Mouse (Mus musculus): ENCODE measurements at regions not wholly inside any gene's neighbourhood (a gene's known extent, or its start where the extent isn't known, plus 50 kb on each side); places are given as distances from the start of the nearest gene placed in this dataset.
A peak's percentile ranks its signal among the peaks of the same experiment; 100 is the strongest.

GRCm38 (mm10) chr3:14381421-14381992 lies 99.0 kb upstream of the Slc7a12 start:
- DNase-seq (ENCODE audit: extremely low spot score in 1 of 2, low spot score in 2 of 2), result peak; percentile 54 to 60
- peak; percentile 79 for TF ChIP-seq CTCF (IDR thresholded peaks at IDR 0.05)
- intact Hi-C loops (cut with DNase I), result loop anchor here (2.0 to 5.0 kb wide), 3 partner anchors 286 to 503 kb away; no protein-coding TSS in a partner anchor
- Histone ChIP-seq H3K27ac (no peak overlapping the region), H3K4me3 (no peak overlapping the region)

- H3K4me3 ChIP-seq, result no peak overlapping the region
- no peak overlapping the region for H3K27ac ChIP-seq
- no peak for TF ChIP-seq CTCF (IDR thresholded peaks at IDR 0.05)
- intact Hi-C loops (cut with DNase I), result no loop called here
- DNase-seq (ENCODE audit: extremely low spot score in 1 of 2, low spot score in 2 of 2), result no peak
These were observed 89.8 kb upstream of the Slc7a12 start for GRCm38 (mm10) chr3:14390656-14391055.

GRCm38 (mm10) chr3:14398676-14399075 lies 81.8 kb upstream of the Slc7a12 start:
- intact Hi-C loops (cut with DNase I), result no loop called here
- no peak for TF ChIP-seq CTCF (IDR thresholded peaks at IDR 0.05)

GRCm38 (mm10) chr3:14408435-14409125 lies 71.9 kb upstream of the Slc7a12 start:
- TF ChIP-seq CTCF (IDR thresholded peaks at IDR 0.05), result no peak
- DNase-seq (ENCODE audit: extremely low spot score in 1 of 2, low spot score in 2 of 2), result no peak
- intact Hi-C loops (cut with DNase I), result no loop called here
- Histone ChIP-seq H3K4me3 (no peak overlapping the region), H3K27ac (no peak overlapping the region)

More at GRCm38 (mm10) chr3:14398676-14399075, 81.8 kb upstream of the Slc7a12 start:
- Histone ChIP-seq H3K4me3 (no peak overlapping the region), H3K27ac (no peak overlapping the region)
- no peak for DNase-seq (ENCODE audit: extremely low spot score in 1 of 2, low spot score in 2 of 2)

All from left cerebral cortex, adult 2 months (tissue).